Mouse (Mus musculus) myocyte (in vitro differentiated cells): ENCODE measurements around the gene Hes6.

Experiments
- CEBPB ChIP-seq: IDR thresholded peaks from 2 replicates; pipeline ENCODE4 v1.6.1; 2011; ENCODE audit warnings: mild to moderate bottlenecking, moderate library complexity; ENCODE audit not compliant: poor library complexity, insufficient read depth, severe bottlenecking
- POLR2A ChIP-seq: IDR thresholded peaks from one replicate; pipeline ENCODE4 v1.6.1; 2011; ENCODE audit warnings: low read depth, mild to moderate bottlenecking, control low read depth, moderate library complexity; ENCODE audit not compliant: insufficient read length
- POLR2AphosphoS2 ChIP-seq: IDR thresholded peaks from one replicate; pipeline ENCODE4 v1.6.1; 2011; ENCODE audit warnings: low read depth, control low read depth; ENCODE audit not compliant: insufficient read length
- TCF12 ChIP-seq: IDR thresholded peaks from one replicate; pipeline ENCODE4 v1.6.1; 2011; ENCODE audit warnings: mild to moderate bottlenecking, control low read depth; ENCODE audit not compliant: poor library complexity, insufficient read depth, severe bottlenecking

GRCm38 (mm10) chr1:91454927-91455326 is 41.1 kb upstream of the Hes6 start:
- no peak for TF ChIP-seq POLR2A
- no peak for TF ChIP-seq POLR2AphosphoS2
- no peak for TF ChIP-seq CEBPB
- TF ChIP-seq TCF12, result no peak
